Mouse (Mus musculus): Measurements from ENCODE around the gene Gng13. TPM values are rescaled to one million over a fixed set of nuclear protein-coding genes. Genes with fewer than 3 reads are reported as not detected.

The Gng13 gene
- not detected for polyA plus RNA-seq (2017; shearing (Covaris generic))

DNA sequence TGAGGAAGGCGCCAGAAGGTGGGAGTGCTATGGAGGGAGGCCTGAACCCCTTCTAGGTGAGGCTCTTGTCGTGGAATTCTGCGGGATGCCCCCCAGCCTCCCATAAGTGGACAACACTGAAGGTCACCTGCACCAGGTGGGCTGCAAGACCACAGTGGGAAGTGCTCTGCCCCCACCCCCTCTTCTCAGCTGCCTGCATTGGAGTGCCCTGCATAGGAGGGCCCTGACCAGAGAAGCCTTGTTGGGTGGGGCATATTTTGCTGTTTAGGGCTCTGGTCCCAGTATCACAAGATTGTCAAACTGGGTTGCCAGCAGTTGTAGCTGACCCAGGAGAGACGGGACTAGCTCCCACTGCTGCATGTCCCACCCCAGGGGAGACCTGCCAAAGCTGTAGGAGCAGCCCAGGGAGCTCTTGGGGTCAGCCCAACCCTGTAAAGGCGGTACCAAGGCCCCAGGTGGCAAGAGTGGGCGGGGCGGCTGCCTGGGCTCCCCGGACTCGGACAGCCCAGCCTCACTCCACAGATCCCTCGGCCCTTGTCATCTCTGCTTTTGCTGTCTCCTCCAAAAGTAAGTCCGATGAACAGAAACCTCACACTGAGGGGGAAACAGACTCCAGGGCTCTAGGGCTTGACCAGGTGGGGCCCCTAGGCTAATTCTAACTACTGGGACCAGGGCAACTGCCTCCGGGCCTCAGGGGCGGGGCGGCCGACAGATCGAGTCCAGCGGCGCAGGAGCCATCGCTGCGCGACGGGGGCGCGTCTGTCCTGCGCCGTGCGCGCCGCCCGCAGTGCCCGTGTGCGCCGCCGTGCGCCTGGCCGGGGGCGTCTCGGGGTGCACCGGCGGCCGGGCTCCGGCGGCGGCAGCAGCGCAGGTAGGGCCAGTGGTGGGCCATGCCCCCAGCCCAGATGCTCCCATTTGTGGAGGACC is at the start of gene Gng13:
Gng13 (plus strand) TSS at position 461 of the 927 bp plus-strand sequence.

DNA sequence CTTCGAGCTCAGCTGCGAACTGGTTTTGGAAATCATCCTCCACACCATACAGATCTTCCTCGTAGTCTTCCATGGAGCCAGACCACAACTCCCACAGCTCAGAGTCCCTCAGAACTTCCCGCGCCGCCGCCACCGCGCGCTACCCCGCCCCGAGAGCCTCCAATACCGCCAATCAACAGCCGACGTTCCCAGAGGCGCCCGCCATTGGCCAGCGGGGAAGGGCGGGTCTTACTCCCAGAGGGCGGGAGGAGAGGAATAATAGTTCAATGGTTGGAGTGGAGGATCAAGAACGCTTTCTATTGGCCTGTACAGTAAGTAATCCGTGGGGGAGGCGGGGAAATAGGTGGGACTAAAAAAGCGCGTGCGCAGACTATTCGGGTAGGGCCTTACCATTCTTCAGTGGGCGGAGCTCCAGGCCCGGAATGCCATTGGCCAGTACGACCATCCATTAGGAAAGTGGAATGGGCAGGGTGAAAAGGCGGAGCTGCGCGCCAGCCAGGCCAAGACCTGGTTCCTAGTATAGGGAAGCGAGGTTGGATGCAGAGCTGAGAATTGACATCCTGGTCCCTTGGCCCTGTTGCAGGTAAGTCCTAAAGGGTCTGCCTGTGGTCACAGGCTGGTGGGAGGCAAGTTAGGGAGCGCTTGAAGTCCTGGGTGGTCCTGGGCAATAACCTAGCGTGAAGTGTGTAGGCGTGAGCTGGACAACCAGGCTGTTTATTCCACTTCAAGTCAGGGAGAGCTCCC is 10.5 kb downstream of the Gng13 start, which contains the start of the genes Chtf18 and Rpusd1:
Chtf18 (minus strand) TSS at position 155 of the 744 bp plus-strand sequence.
Rpusd1 (plus strand) TSS at position 406 of the 744 bp plus-strand sequence.

DNA sequence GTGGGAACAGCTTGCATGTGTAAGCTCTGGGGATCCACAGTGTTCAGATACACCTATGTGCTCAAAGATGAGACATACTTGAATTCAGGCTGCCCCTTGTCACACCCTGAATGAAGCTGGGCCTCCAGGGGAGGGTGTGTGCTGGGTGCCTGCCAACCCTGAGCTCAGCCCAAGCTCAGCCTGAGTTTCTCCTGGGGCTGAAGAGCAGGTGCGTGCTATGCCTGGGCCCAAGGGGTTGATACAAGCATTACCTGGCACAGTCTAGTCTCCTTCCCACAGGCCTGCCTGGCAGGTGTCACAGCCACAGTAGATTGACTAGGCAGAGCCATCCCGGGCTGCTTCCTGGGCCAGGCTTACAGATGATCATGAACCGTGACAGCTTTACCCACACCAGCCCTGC is 18.8 kb downstream of the Gng13 start, which contains the start of gene Mslnl:
Mslnl (plus strand) TSS at position 298 of the 400 bp plus-strand sequence.

DNA sequence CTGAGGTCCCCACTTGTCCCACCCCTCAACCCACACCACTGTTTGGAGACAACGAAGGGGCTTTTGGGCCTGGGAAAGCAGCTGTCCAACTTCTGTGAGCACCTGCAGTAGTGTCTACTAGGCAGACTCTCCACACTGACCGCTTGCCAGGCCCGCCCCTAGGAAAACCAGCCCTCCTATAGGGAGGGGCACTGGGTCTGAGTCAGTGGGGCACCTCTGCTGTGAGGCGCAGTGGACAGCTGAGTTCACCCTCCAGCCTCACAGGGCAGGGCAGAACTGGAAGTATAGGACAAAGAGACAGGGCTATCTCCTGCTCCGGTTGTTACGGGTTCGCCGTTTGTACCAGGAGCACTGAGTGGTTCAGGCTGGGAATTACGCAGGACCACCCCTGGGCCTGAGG is 37.3 kb downstream of the Gng13 start, which contains the start of gene Msln:
Msln (minus strand) TSS at position 138 of the 400 bp plus-strand sequence.

Other genes with a start within 250 kb of the Gng13 start
- under 1 TPM in 1 of 2 experiments, not detected in 1; 0.14 TPM for gene Sstr5, start 219.9 kb upstream of the Gng13 start, polyA plus RNA-seq (2017; shearing (Covaris generic))
- gene Sox8, start 146.5 kb upstream of the Gng13 start, polyA plus RNA-seq (2017; shearing (Covaris generic)) = under 1 TPM in 1 of 2 experiments, not detected in 1; 0.11 TPM
- 10 to 100 TPM; 21.6 to 22.0 TPM for gene Lmf1, start 138.1 kb upstream of the Gng13 start, polyA plus RNA-seq (2017; shearing (Covaris generic))
- gene Chtf18, start 10.2 kb downstream of the Gng13 start, polyA plus RNA-seq (2017; shearing (Covaris generic)) = 1 to 10 TPM; 5.2 to 5.4 TPM
- gene Rpusd1, start 10.5 kb downstream of the Gng13 start, polyA plus RNA-seq (2017; shearing (Covaris generic)) = 10 to 100 TPM; 15.3 to 15.4 TPM
- gene Mslnl, start 18.9 kb downstream of the Gng13 start, polyA plus RNA-seq (2017; shearing (Covaris generic)) = not detected
- gene Msln, start 37.2 kb downstream of the Gng13 start, polyA plus RNA-seq (2017; shearing (Covaris generic)) = under 1 TPM in 1 of 2 experiments, not detected in 1; 0.26 TPM
- 10 to 100 TPM; 18.7 to 25.8 TPM for gene Narfl, start 56.6 kb downstream of the Gng13 start, polyA plus RNA-seq (2017; shearing (Covaris generic))
- gene Haghl, start 68.5 kb downstream of the Gng13 start, polyA plus RNA-seq (2017; shearing (Covaris generic)) = 10 to 100 TPM; 46.8 to 50.3 TPM
- under 1 TPM; 0.59 to 0.72 TPM for gene Ccdc78, start 69.4 kb downstream of the Gng13 start, polyA plus RNA-seq (2017; shearing (Covaris generic))
- 100 to 1,000 TPM; 177 to 212 TPM for gene Fam173a, start 75.7 kb downstream of the Gng13 start, polyA plus RNA-seq (2017; shearing (Covaris generic))
- gene AC134908.4, start 78.5 kb downstream of the Gng13 start, polyA plus RNA-seq (2017; shearing (Covaris generic)) = 1 to 10 TPM in 1 of 2 experiments, not detected in 1; 1.1 TPM
- 10 to 100 TPM; 37.5 to 46.1 TPM for gene Metrn, start 80.0 kb downstream of the Gng13 start, polyA plus RNA-seq (2017; shearing (Covaris generic))
- gene Fbxl16, start 91.9 kb downstream of the Gng13 start, polyA plus RNA-seq (2017; shearing (Covaris generic)) = not detected
- 10 to 100 TPM; 22.8 to 29.5 TPM for gene Wdr24, start 106.5 kb downstream of the Gng13 start, polyA plus RNA-seq (2017; shearing (Covaris generic))
- gene Jmjd8, start 111.7 kb downstream of the Gng13 start, polyA plus RNA-seq (2017; shearing (Covaris generic)) = 10 to 100 TPM; 16.2 to 25.7 TPM
- gene Stub1, start 116.2 kb downstream of the Gng13 start, polyA plus RNA-seq (2017; shearing (Covaris generic)) = 100 to 1,000 TPM; 130 TPM
- gene Rhbdl1, start 120.1 kb downstream of the Gng13 start, polyA plus RNA-seq (2017; shearing (Covaris generic)) = 1 to 10 TPM; 1.5 to 3.3 TPM
- gene Gm20683, start 124.6 kb downstream of the Gng13 start, polyA plus RNA-seq (2017; shearing (Covaris generic)) = 1 to 10 TPM; 2.5 to 3.2 TPM
- gene Rhot2, start 127.7 kb downstream of the Gng13 start, polyA plus RNA-seq (2017; shearing (Covaris generic)) = 10 to 100 TPM; 32.6 to 40.3 TPM
- 10 to 100 TPM in 1 of 2 experiments, 1 to 10 TPM in 1; 5.7 to 11.5 TPM for gene Wdr90, start 144.3 kb downstream of the Gng13 start, polyA plus RNA-seq (2017; shearing (Covaris generic))
- gene Mcrip2, start 151.6 kb downstream of the Gng13 start, polyA plus RNA-seq (2017; shearing (Covaris generic)) = 1 to 10 TPM; 4.5 to 5.5 TPM
- gene Mettl26, start 157.9 kb downstream of the Gng13 start, polyA plus RNA-seq (2017; shearing (Covaris generic)) = 100 to 1,000 TPM in 1 of 2 experiments, 10 to 100 TPM in 1; 82.0 to 102 TPM
- gene Wfikkn1, start 163.7 kb downstream of the Gng13 start, polyA plus RNA-seq (2017; shearing (Covaris generic)) = 1 to 10 TPM; 1.5 to 1.9 TPM
- gene Rab40c, start 202.6 kb downstream of the Gng13 start, polyA plus RNA-seq (2017; shearing (Covaris generic)) = 10 to 100 TPM; 15.4 to 25.0 TPM
- gene Pigq, start 227.8 kb downstream of the Gng13 start, polyA plus RNA-seq (2017; shearing (Covaris generic)) = 10 to 100 TPM; 25.0 to 52.5 TPM
- not detected for gene Nhlrc4, start 227.8 kb downstream of the Gng13 start, polyA plus RNA-seq (2017; shearing (Covaris generic))
- gene A930017K11Rik, start 235.4 kb downstream of the Gng13 start, polyA plus RNA-seq (2017; shearing (Covaris generic)) = under 1 TPM in 1 of 2 experiments, not detected in 1; 0.17 TPM